9 mouse cellular contexts compared by ENCODE assay signal in genomic region chr7:51831917-51832316, GRCm38 (mm10). TPM values are rescaled to one million over a fixed set of nuclear protein-coding genes. Genes with fewer than 3 reads are reported as not detected.
A peak's percentile ranks its signal among the peaks of the same experiment; 100 is the strongest.
DNase-seq lines count a peak whose midpoint lies in the region; ATAC-seq and TF ChIP-seq lines count a peak whose summit lies in the region.
"Had no signal": no experiment of that assay in that cellular context is flagged by ENCODE, and none has a peak within 500 bp of the region (broad histone marks: within the 10 kb centered on the region; RNA-seq: fewer than 3 reads in every experiment).

No protein-coding gene starts in this region.

- H3K36me3 ChIP-seq in forebrain, embryonic 11.5 days (ENCODE audit: control insufficient read depth, insufficient read depth, low read length): no peaks in the 10 kb centered on the region
- no peaks in the 10 kb centered on the region for H3K36me3 ChIP-seq in forebrain, postnatal 0 days (ENCODE audit: insufficient read depth)
- H3K36me3 ChIP-seq in embryonic facial prominence, embryonic 12.5 days: no peaks in the 10 kb centered on the region
- H3K36me3 ChIP-seq in limb, embryonic 14.5 days (ENCODE audit: control insufficient read depth, insufficient read depth, low read length): no peaks in the 10 kb centered on the region
- H3K36me3 ChIP-seq: heart, embryonic 15.5 days had no signal

- H3K4me2 ChIP-seq in forebrain, embryonic 11.5 days (ENCODE audit: low read depth, low read length, severe bottlenecking): no peak overlapping the region
- H3K4me2 ChIP-seq in forebrain, postnatal 0 days (ENCODE audit: low read depth): no peak overlapping the region
- H3K4me2 ChIP-seq in embryonic facial prominence, embryonic 12.5 days (replicated peaks): no peak overlapping the region
- no peak overlapping the region for H3K4me2 ChIP-seq in limb, embryonic 14.5 days (replicated peaks; ENCODE audit: low read depth, low read length, severe bottlenecking)
- H3K4me2 ChIP-seq: heart, embryonic 15.5 days had no signal

- no peak overlapping the region for H3K9ac ChIP-seq in forebrain, embryonic 11.5 days (ENCODE audit: low read length)
- H3K9ac ChIP-seq in forebrain, postnatal 0 days: no peak overlapping the region
- H3K9ac ChIP-seq in embryonic facial prominence, embryonic 12.5 days: no peak overlapping the region
- no peak overlapping the region for H3K9ac ChIP-seq in limb, embryonic 14.5 days (ENCODE audit: low read depth, low read length, severe bottlenecking)
- H3K9ac ChIP-seq: heart, embryonic 15.5 days had no signal

- peak; percentile 81 for ATAC-seq in forebrain, embryonic 11.5 days (replicated peaks; ENCODE audit: low FRiP score)
- no peak for ATAC-seq in forebrain, postnatal 0 days
- no peak for ATAC-seq in embryonic facial prominence, embryonic 12.5 days (ENCODE audit: insufficient number of reproducible peaks, insufficient read depth, low FRiP score, low TSS enrichment)
- ATAC-seq in limb, embryonic 14.5 days (ENCODE audit: low FRiP score, low read depth): peak; percentile 73

- TF ChIP-seq CTCF in forebrain, postnatal 0 days (IDR thresholded peaks at IDR 0.05; ENCODE audit: low read depth): no peak

- H3K27me3 ChIP-seq in forebrain, embryonic 11.5 days (ENCODE audit: control insufficient read depth, insufficient read depth, low read length): no peaks in the 10 kb centered on the region
- H3K27me3 ChIP-seq in forebrain, postnatal 0 days (ENCODE audit: insufficient read depth, low read length): no peaks in the 10 kb centered on the region
- no peaks in the 10 kb centered on the region for H3K27me3 ChIP-seq in embryonic facial prominence, embryonic 12.5 days
- H3K27me3 ChIP-seq in limb, embryonic 14.5 days (ENCODE audit: control insufficient read depth, insufficient read depth, low read length): no peaks in the 10 kb centered on the region
- H3K27me3 ChIP-seq: heart, embryonic 15.5 days had no signal

- H3K27ac ChIP-seq in forebrain, embryonic 11.5 days (ENCODE audit: low read depth, low read length): 0 out of 2 replicates have a peak overlapping the region, but pooled peaks have one; percentile 32
- H3K27ac ChIP-seq in forebrain, postnatal 0 days (ENCODE audit: low read depth, low read length): no peak overlapping the region
- 0 out of 2 replicates have a peak overlapping the region, but pooled peaks have one; percentile 12 for H3K27ac ChIP-seq in embryonic facial prominence, embryonic 12.5 days
- H3K27ac ChIP-seq in limb, embryonic 14.5 days (replicated peaks; ENCODE audit: low read depth, low read length): 0 out of 2 replicates have a peak overlapping the region, but pooled peaks have one; percentile 13
- H3K27ac ChIP-seq: heart, embryonic 15.5 days had no signal

- 54% methylated on average over 7 of the region's 7 CpGs for WGBS in forebrain, embryonic 11.5 days
- 17% methylated on average over 7 of the region's 7 CpGs for WGBS in forebrain, postnatal 0 days
- 44% methylated on average over 7 of the region's 7 CpGs for WGBS in embryonic facial prominence, embryonic 12.5 days
- 4% methylated on average over 7 of the region's 7 CpGs for WGBS in limb, embryonic 14.5 days

- no peaks in the 10 kb centered on the region for H3K9me3 ChIP-seq in forebrain, embryonic 11.5 days (ENCODE audit: control insufficient read depth, low read length)
- H3K9me3 ChIP-seq in forebrain, postnatal 0 days (ENCODE audit: low read length): no peaks in the 10 kb centered on the region
- H3K9me3 ChIP-seq in embryonic facial prominence, embryonic 12.5 days: no peaks in the 10 kb centered on the region
- no peaks in the 10 kb centered on the region for H3K9me3 ChIP-seq in limb, embryonic 14.5 days (ENCODE audit: control insufficient read depth, low read length)
- H3K9me3 ChIP-seq: heart, embryonic 15.5 days had no signal

- DNase-seq in forebrain, embryonic 11.5 days (ENCODE audit: low spot score): peak; percentile 53
- no peak for DNase-seq in forebrain, postnatal 0 days
- DNase-seq in Muller cell, postnatal 12 days (ENCODE audit: inconsistent ontology term): peak; percentile 23
- DNase-seq in limb, embryonic 14.5 days (ENCODE audit: low spot score): peak; percentile 66
- DNase-seq in spleen, postnatal 10 days (ENCODE audit: low spot score in 2 of 2): no peak
- DNase-seq in urinary bladder, postnatal 14 days (ENCODE audit: low spot score): no peak
- no peak for DNase-seq in spleen, postnatal 14 days (ENCODE audit: low spot score in 2 of 2)

- H3K4me1 ChIP-seq in forebrain, embryonic 11.5 days (replicated peaks; ENCODE audit: control insufficient read depth, insufficient read depth, low read length): no peaks in the 10 kb centered on the region
- H3K4me1 ChIP-seq in forebrain, postnatal 0 days (ENCODE audit: insufficient read depth): no peaks in the 10 kb centered on the region
- no peaks in the 10 kb centered on the region for H3K4me1 ChIP-seq in embryonic facial prominence, embryonic 12.5 days
- peaks cover 9% of the 10 kb centered on the region; the same call in 1 of the 2 replicates for H3K4me1 ChIP-seq in limb, embryonic 14.5 days (ENCODE audit: control insufficient read depth, insufficient read depth, low read length)
- H3K4me1 ChIP-seq: heart, embryonic 15.5 days had no signal

- TF ChIP-seq POLR2A in limb, embryonic 14.5 days (IDR thresholded peaks at IDR 0.05; ENCODE audit: borderline replicate concordance, extremely low read depth, insufficient read depth, insufficient read length): no peak

- H3K4me3 ChIP-seq in forebrain, embryonic 11.5 days (ENCODE audit: low read depth, low read length): no peak overlapping the region
- no peak overlapping the region for H3K4me3 ChIP-seq in forebrain, postnatal 0 days (ENCODE audit: low read depth, low read length)
- H3K4me3 ChIP-seq in embryonic facial prominence, embryonic 12.5 days: no peak overlapping the region
- no peak overlapping the region for H3K4me3 ChIP-seq in limb, embryonic 14.5 days (replicated peaks; ENCODE audit: low read length)
- H3K4me3 ChIP-seq: heart, embryonic 15.5 days had no signal

RNA-seq across cellular contexts. Expression of gene Gas2, which starts 29.9 kb away (rescaled TPM):
- polyA plus RNA-seq in forebrain, embryonic 11.5 days (2014; fragmentation: Nextera tagmentation; extraction: Ambion mirVana): 33.3 and 34.0 TPM in 2 replicates
- 17.5 and 51.6 TPM in 2 replicates for total RNA-seq in forebrain, postnatal 0 days (2014; rRNA removed)
- 10.0 and 14.9 TPM in 2 replicates for polyA plus RNA-seq in forebrain, postnatal 0 days (2015; fragmentation: Nextera tagmentation; extraction: Ambion mirVana)
- 58.9 and 69.0 TPM in 2 replicates for polyA plus RNA-seq in embryonic facial prominence, embryonic 12.5 days (2016; fragmentation: Nextera tagmentation; extraction: Ambion mirVana)
- 171 and 178 TPM in 2 replicates for polyA plus RNA-seq in limb, embryonic 14.5 days (2012; rRNA removed)
- 211 and 255 TPM in 2 replicates for polyA plus RNA-seq in limb, embryonic 14.5 days (2014; fragmentation: Nextera tagmentation; extraction: Ambion mirVana)

RNA-seq across cellular contexts. Expression of gene Fancf, which starts 30.1 kb away (rescaled TPM):
- 15.5 and 15.7 TPM in 2 replicates for polyA plus RNA-seq in forebrain, embryonic 11.5 days (2014; fragmentation: Nextera tagmentation; extraction: Ambion mirVana)
- total RNA-seq in forebrain, postnatal 0 days (2014; rRNA removed): 8.8 and 17.8 TPM in 2 replicates
- 9.1 TPM in 2 replicates for polyA plus RNA-seq in forebrain, postnatal 0 days (2015; fragmentation: Nextera tagmentation; extraction: Ambion mirVana)
- 17.2 TPM in 2 replicates for polyA plus RNA-seq in embryonic facial prominence, embryonic 12.5 days (2016; fragmentation: Nextera tagmentation; extraction: Ambion mirVana)
- 16.6 and 21.1 TPM in 2 replicates for polyA plus RNA-seq in limb, embryonic 14.5 days (2012; rRNA removed)
- polyA plus RNA-seq in limb, embryonic 14.5 days (2014; fragmentation: Nextera tagmentation; extraction: Ambion mirVana): 19.4 and 20.4 TPM in 2 replicates

Comparison
In these comparisons a context has a peak if more than half of its experiments do, and no peak if none do; other contexts are left out.
1. ATAC-seq: peak in forebrain, embryonic 11.5 days (single experiment) and limb, embryonic 14.5 days (single experiment); none in forebrain, postnatal 0 days (single experiment) and embryonic facial prominence, embryonic 12.5 days (single experiment).
2. DNase-seq: peak in forebrain, embryonic 11.5 days (single experiment), Muller cell, postnatal 12 days (single experiment) and limb, embryonic 14.5 days (single experiment); none in forebrain, postnatal 0 days (single experiment), spleen, postnatal 10 days (0 of 2), urinary bladder, postnatal 14 days (single experiment) and spleen, postnatal 14 days (0 of 2).